Mouse (Mus musculus) kidney, embryonic 16.5 days (tissue): ENCODE data around the gene Psmc3ip. TPM values are rescaled to one million over a fixed set of nuclear protein-coding genes. Genes with fewer than 3 reads are reported as not detected.

ENCODE experiments used
- ATAC-seq: fragments of 200-750 bp; cut with Nextera tagmentation; 2 replicates; pipeline ENCODE4 v1.8.0; 2017; ENCODE audit warnings: moderate TSS enrichment; ENCODE audit not compliant: low FRiP score, low TSS enrichment
- H3K27ac ChIP-seq: fragments of 300-500 bp; sonication (generic); 2 replicates; pipeline ENCODE4 v1.5.1; 2014; ENCODE audit warnings: low read length
- H3K27me3 ChIP-seq: fragments of 300-500 bp; sonication (generic); 2 replicates; pipeline ENCODE4 v1.6.1; 2014; ENCODE audit warnings: low read length, control low read depth, mixed read lengths; ENCODE audit not compliant: insufficient read depth
- H3K36me3 ChIP-seq: fragments of 300-500 bp; sonication (generic); 2 replicates; pipeline ENCODE4 v1.6.1; 2014; ENCODE audit warnings: low read length, control low read depth, mixed read lengths; ENCODE audit not compliant: insufficient read depth
- H3K4me1 ChIP-seq: fragments of 300-500 bp; sonication (generic); 2 replicates; pipeline ENCODE4 v1.6.1; 2014; ENCODE audit warnings: low read length, control low read depth, mixed read lengths; ENCODE audit not compliant: insufficient read depth
- H3K4me2 ChIP-seq: fragments of 300-500 bp; sonication (generic); replicated peaks from 2 replicates; pipeline ENCODE4 v1.6.1; 2014; ENCODE audit warnings: low read depth, low read length
- H3K4me3 ChIP-seq: fragments of 300-500 bp; sonication (generic); 2 replicates; pipeline ENCODE4 v1.5.1; 2014; ENCODE audit warnings: mild to moderate bottlenecking, low read length
- H3K9ac ChIP-seq: fragments of 300-500 bp; sonication (generic); replicated peaks from 2 replicates; pipeline ENCODE4 v1.6.1; 2014; ENCODE audit warnings: low read length
- H3K9me3 ChIP-seq: fragments of 300-500 bp; sonication (generic); 2 replicates; pipeline ENCODE4 v1.6.1; 2016; ENCODE audit warnings: low read length, control low read depth
- whole genome bisulfite sequencing: fragments of 180-500 bp; shearing (Covaris S2); extraction: QIAGEN DNeasy Blood & Tissue Kit; methylation state at CpG from one replicate; pipeline ENCODE4 v1.1.7; 2014; 5-methylcytosine and 5-hydroxymethylcytosine counted together
- microRNA-seq: library from miRNA; unstranded; fragments of <30 nt; microRNA quantifications from one replicate; pipeline ENCODE4, GENCODE M21; 2016
- polyA plus RNA-seq: library from polyadenylated mRNA; unstranded; fragments of >200 nt; fragmentation: Nextera tagmentation; extraction: Ambion mirVana; gene quantifications from 2 replicates; pipeline ENCODE4 v1.2.1, GENCODE M21; 2015

The Psmc3ip gene
- polyA plus RNA-seq, 1 experiment from 2014 or later = 40.1 TPM

GRCm38 (mm10) chr11:101050359-101050758, 44.9 kb downstream of the Psmc3ip start:
- 89% methylated on average over 9 of the region's 9 CpGs for WGBS
- Histone ChIP-seq H3K4me3 (no peak overlapping the region), H3K9ac (no peak overlapping the region), H3K36me3 (peaks cover 26% of the 10 kb centered on the region), H3K4me2 (no peak overlapping the region), H3K4me1 (no peaks in the 10 kb centered on the region), H3K27me3 (no peaks in the 10 kb centered on the region), H3K27ac (no peak overlapping the region), H3K9me3 (peaks cover 7% of the 10 kb centered on the region; the same call in 1 of the 2 replicates)
- ATAC-seq = no peak

- Histone ChIP-seq H3K9ac (no peak overlapping the region), H3K4me2 (no peak overlapping the region), H3K4me3 (no peak overlapping the region), H3K9me3 (no peaks in the 10 kb centered on the region), H3K36me3 (peaks cover 45% of the 10 kb centered on the region), H3K27me3 (no peaks in the 10 kb centered on the region), H3K4me1 (no peaks in the 10 kb centered on the region), H3K27ac (no peak overlapping the region)
- 77% methylated on average over 3 of the region's 3 CpGs for WGBS
- ATAC-seq = no peak
These were observed 47.7 kb downstream of the Psmc3ip start for GRCm38 (mm10) chr11:101047502-101047901.

GRCm38 (mm10) chr11:101046440-101046839, 48.8 kb downstream of the Psmc3ip start:
- H3K36me3 ChIP-seq = peaks cover 45% of the 10 kb centered on the region
- no peaks in the 10 kb centered on the region for H3K27me3 ChIP-seq
- H3K4me1 ChIP-seq = no peaks in the 10 kb centered on the region
- no peak for ATAC-seq
- H3K4me2 ChIP-seq = no peak overlapping the region
- no peaks in the 10 kb centered on the region for H3K9me3 ChIP-seq
- H3K27ac ChIP-seq = no peak overlapping the region
- H3K4me3 ChIP-seq = no peak overlapping the region
- 53% methylated on average over 9 of the region's 9 CpGs for WGBS
- H3K9ac ChIP-seq = no peak overlapping the region

GRCm38 (mm10) chr11:101045826-101046225, 49.4 kb downstream of the Psmc3ip start:
- Histone ChIP-seq H3K4me1 (no peaks in the 10 kb centered on the region), H3K4me3 (no peak overlapping the region), H3K9me3 (no peaks in the 10 kb centered on the region), H3K9ac (no peak overlapping the region), H3K4me2 (no peak overlapping the region), H3K27ac (no peak overlapping the region), H3K36me3 (peaks cover 45% of the 10 kb centered on the region), H3K27me3 (no peaks in the 10 kb centered on the region)
- WGBS = 93% methylated on average over 4 of the region's 4 CpGs
- no peak for ATAC-seq

Small RNA genes lying within 50 kb of the gene (microRNA-seq; reads per million reads assigned to microRNA genes)
- gene Gm27626 = not detected

Other genes starting within 250 kb of the Psmc3ip start
- gene Stat5b, start 244.7 kb downstream of the Psmc3ip start, polyA plus RNA-seq = 18.7 and 22.5 TPM in 2 replicates
- gene Stat5a, start 236.1 kb downstream of the Psmc3ip start, polyA plus RNA-seq = 3.7 and 4.5 TPM in 2 replicates
- 47.9 and 54.4 TPM in 2 replicates for gene Stat3, start 155.9 kb downstream of the Psmc3ip start, polyA plus RNA-seq
- gene Cavin1, start 124.5 kb downstream of the Psmc3ip start, polyA plus RNA-seq = 140 and 161 TPM in 2 replicates
- gene Atp6v0a1, start 86.0 kb downstream of the Psmc3ip start, polyA plus RNA-seq = 42.2 and 45.3 TPM in 2 replicates
- 18.6 and 23.0 TPM in 2 replicates for gene Naglu, start 25.4 kb downstream of the Psmc3ip start, polyA plus RNA-seq
- 0.77 TPM in 1 of 2 replicates, not detected in the other for gene Hsd17b1, start 17.0 kb downstream of the Psmc3ip start, polyA plus RNA-seq
- gene Coasy, start 12.9 kb downstream of the Psmc3ip start, polyA plus RNA-seq = 54.3 and 57.9 TPM in 2 replicates
- gene Mlx, start 8.2 kb downstream of the Psmc3ip start, polyA plus RNA-seq = 51.9 and 58.9 TPM in 2 replicates
- gene Retreg3, start 24.5 kb upstream of the Psmc3ip start, polyA plus RNA-seq = 21.9 and 23.2 TPM in 2 replicates
- 98.1 and 98.2 TPM in 2 replicates for gene Tubg1, start 24.5 kb upstream of the Psmc3ip start, polyA plus RNA-seq
- 4.2 and 4.5 TPM in 2 replicates for gene Tubg2, start 60.5 kb upstream of the Psmc3ip start, polyA plus RNA-seq
- gene Cntnap1, start 75.1 kb upstream of the Psmc3ip start, polyA plus RNA-seq = 2.2 TPM in 2 replicates
- gene Plekhh3, start 75.9 kb upstream of the Psmc3ip start, polyA plus RNA-seq = 18.7 and 19.2 TPM in 2 replicates
- gene Ccr10, start 80.0 kb upstream of the Psmc3ip start, polyA plus RNA-seq = 0.50 and 0.76 TPM in 2 replicates
- 25.1 and 29.5 TPM in 2 replicates for gene Ezh1, start 131.0 kb upstream of the Psmc3ip start, polyA plus RNA-seq
- 246 and 270 TPM in 2 replicates for gene Ramp2, start 150.6 kb upstream of the Psmc3ip start, polyA plus RNA-seq
- gene Vps25, start 158.3 kb upstream of the Psmc3ip start, polyA plus RNA-seq = 154 TPM in 2 replicates
- 30.5 and 39.5 TPM in 2 replicates for gene Wnk4, start 165.1 kb upstream of the Psmc3ip start, polyA plus RNA-seq
- gene Cntd1, start 183.6 kb upstream of the Psmc3ip start, polyA plus RNA-seq = 1.7 and 3.2 TPM in 2 replicates
- gene Coa3, start 183.7 kb upstream of the Psmc3ip start, polyA plus RNA-seq = 197 and 200 TPM in 2 replicates
- gene Becn1, start 206.8 kb upstream of the Psmc3ip start, polyA plus RNA-seq = 176 and 188 TPM in 2 replicates
- 142 and 148 TPM in 2 replicates for gene Psme3, start 220.8 kb upstream of the Psmc3ip start, polyA plus RNA-seq
- gene Aoc2, start 229.6 kb upstream of the Psmc3ip start, polyA plus RNA-seq = 1.7 and 2.0 TPM in 2 replicates
- 0.86 and 1.3 TPM in 2 replicates for gene Aoc3, start 235.2 kb upstream of the Psmc3ip start, polyA plus RNA-seq